Mouse (Mus musculus) forebrain, embryonic 11.5 days (tissue): ENCODE data around the gene Emsy. TPM values are rescaled to one million over a fixed set of nuclear protein-coding genes. Genes with fewer than 3 reads are reported as not detected.

Source experiments
- ATAC-seq: fragments of 200-750 bp; cut with Nextera tagmentation; replicated peaks from 2 replicates; pipeline ENCODE4 v1.8.0; 2017; ENCODE audit warnings: moderate TSS enrichment; ENCODE audit not compliant: low FRiP score
- DNase-seq: peaks from one replicate; pipeline ENCODE4 v3.0.0-alpha.2; 2017; ENCODE audit warnings: low spot score
- H3K27ac ChIP-seq: fragments of 300-500 bp; sonication (generic); 2 replicates; pipeline ENCODE4 v1.5.1; 2014; ENCODE audit warnings: low read depth, low read length
- H3K27me3 ChIP-seq: fragments of 300-500 bp; sonication (generic); 2 replicates; pipeline ENCODE4 v1.6.1; 2014; ENCODE audit warnings: mild to moderate bottlenecking, low read length, mixed read lengths; ENCODE audit not compliant: control insufficient read depth, insufficient read depth
- H3K36me3 ChIP-seq: fragments of 300-500 bp; sonication (generic); 2 replicates; pipeline ENCODE4 v1.6.1; 2014; ENCODE audit warnings: mild to moderate bottlenecking, low read length, moderate library complexity, mixed read lengths; ENCODE audit not compliant: control insufficient read depth, insufficient read depth
- H3K4me1 ChIP-seq: fragments of 300-500 bp; sonication (generic); replicated peaks from 2 replicates; pipeline ENCODE4 v1.6.1; 2014; ENCODE audit warnings: low read length, mixed read lengths; ENCODE audit not compliant: control insufficient read depth, insufficient read depth
- H3K4me2 ChIP-seq: fragments of 300-500 bp; sonication (generic); 2 replicates; pipeline ENCODE4 v1.6.1; 2014; ENCODE audit warnings: low read depth, mild to moderate bottlenecking, low read length, moderate library complexity, mixed read lengths; ENCODE audit not compliant: severe bottlenecking
- H3K4me3 ChIP-seq: fragments of 300-500 bp; sonication (generic); 2 replicates; pipeline ENCODE4 v1.5.1; 2014; ENCODE audit warnings: low read depth, low read length
- H3K9ac ChIP-seq: fragments of 300-500 bp; sonication (generic); 2 replicates; pipeline ENCODE4 v1.6.1; 2014; ENCODE audit warnings: low read length
- H3K9me3 ChIP-seq: fragments of 300-500 bp; sonication (generic); 2 replicates; pipeline ENCODE4 v1.6.1; 2016; ENCODE audit warnings: low read length, mixed read lengths; ENCODE audit not compliant: control insufficient read depth
- WGBS: fragments of 180-500 bp; shearing (Covaris S2); extraction: QIAGEN DNeasy Blood & Tissue Kit; methylation state at CpG from one replicate; pipeline ENCODE4 v1.1.7; 2014; 5-methylcytosine and 5-hydroxymethylcytosine counted together
- polyA plus RNA-seq: library from polyadenylated mRNA; unstranded; fragments of >200 nt; fragmentation: Nextera tagmentation; extraction: Ambion mirVana; gene quantifications from 2 replicates; pipeline ENCODE4 v1.2.1, GENCODE M21; 2014

The Emsy gene
- polyA plus RNA-seq, 1 experiment from 2014 or later, result 67.5 TPM

- WGBS, result 82% methylated on average over 4 of the region's 4 CpGs
- DNase-seq, result no peak
- Histone ChIP-seq H3K36me3 (no peaks in the 10 kb centered on the region), H3K27me3 (no peaks in the 10 kb centered on the region), H3K27ac (no peak overlapping the region), H3K4me3 (no peak overlapping the region), H3K9ac (no peak overlapping the region), H3K4me2 (no peak overlapping the region), H3K4me1 (no peaks in the 10 kb centered on the region), H3K9me3 (no peaks in the 10 kb centered on the region)
- ATAC-seq, result no peak
These were observed 17.8 kb upstream of the Emsy start for GRCm38 (mm10) chr7:98674344-98674743.

GRCm38 (mm10) chr7:98672241-98672955 is 15.8 kb upstream of the Emsy start:
- Histone ChIP-seq H3K36me3 (no peaks in the 10 kb centered on the region), H3K4me1 (no peaks in the 10 kb centered on the region), H3K4me2 (no peak overlapping the region), H3K9me3 (no peaks in the 10 kb centered on the region), H3K9ac (no peak overlapping the region), H3K4me3 (no peak overlapping the region), H3K27me3 (no peaks in the 10 kb centered on the region), H3K27ac (no peak overlapping the region)
- 70% methylated on average over 11 of the region's 11 CpGs for WGBS
- no peak for ATAC-seq
- DNase-seq, result no peak

GRCm38 (mm10) chr7:98671416-98671815 is 14.8 kb upstream of the Emsy start:
- H3K4me1 ChIP-seq, result no peaks in the 10 kb centered on the region
- H3K27me3 ChIP-seq, result no peaks in the 10 kb centered on the region
- H3K9ac ChIP-seq, result no peak overlapping the region
- no peak overlapping the region for H3K27ac ChIP-seq
- H3K4me2 ChIP-seq, result no peak overlapping the region
- ATAC-seq (no peak), DNase-seq (no peak)
- H3K36me3 ChIP-seq, result no peaks in the 10 kb centered on the region
- H3K4me3 ChIP-seq, result no peak overlapping the region
- 78% methylated on average over 9 of the region's 9 CpGs for WGBS
- H3K9me3 ChIP-seq, result no peaks in the 10 kb centered on the region

- H3K36me3 ChIP-seq, result no peaks in the 10 kb centered on the region
- DNase-seq (no peak), ATAC-seq (no peak)
- no peaks in the 10 kb centered on the region for H3K27me3 ChIP-seq
- no peak overlapping the region for H3K4me2 ChIP-seq
- H3K9me3 ChIP-seq, result no peaks in the 10 kb centered on the region
- WGBS, result 94% methylated on average over 4 of the region's 4 CpGs
- H3K27ac ChIP-seq, result no peak overlapping the region
- no peak overlapping the region for H3K4me3 ChIP-seq
- H3K9ac ChIP-seq, result no peak overlapping the region
- no peaks in the 10 kb centered on the region for H3K4me1 ChIP-seq
These were observed 14.2 kb upstream of the Emsy start for GRCm38 (mm10) chr7:98670831-98671230.

GRCm38 (mm10) chr7:98667956-98668746 is 11.6 kb upstream of the Emsy start:
- Histone ChIP-seq H3K4me2 (no peak overlapping the region), H3K9ac (no peak overlapping the region), H3K27ac (no peak overlapping the region), H3K4me3 (no peak overlapping the region), H3K9me3 (no peaks in the 10 kb centered on the region), H3K4me1 (no peaks in the 10 kb centered on the region), H3K27me3 (no peaks in the 10 kb centered on the region), H3K36me3 (no peaks in the 10 kb centered on the region)
- ATAC-seq (no peak), DNase-seq (no peak)
- 68% methylated on average over 6 of the region's 6 CpGs for WGBS

DNA sequence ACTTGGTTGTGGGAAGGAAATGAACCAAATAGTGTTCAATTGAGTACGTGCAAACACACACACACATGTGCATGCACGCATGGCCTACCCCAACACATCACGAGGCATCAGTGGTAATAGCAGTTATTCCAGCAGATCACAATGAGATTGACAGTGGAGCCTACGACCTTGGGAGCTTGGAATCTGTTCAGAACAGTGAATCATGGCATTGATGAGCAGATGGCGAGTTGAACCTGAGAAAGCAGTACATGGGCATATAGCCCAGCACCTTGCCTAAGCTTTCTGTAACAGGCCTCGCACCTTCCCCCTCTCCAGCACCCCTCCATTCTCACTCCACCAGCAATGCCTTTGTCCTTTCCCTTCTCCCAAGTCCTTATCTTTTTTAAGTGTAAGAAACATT is 9.1 kb upstream of the Emsy start:
- Histone ChIP-seq H3K4me3 (no peak overlapping the region), H3K36me3 (no peaks in the 10 kb centered on the region), H3K4me2 (no peak overlapping the region), H3K9ac (no peak overlapping the region), H3K27ac (no peak overlapping the region), H3K4me1 (no peaks in the 10 kb centered on the region), H3K9me3 (no peaks in the 10 kb centered on the region), H3K27me3 (no peaks in the 10 kb centered on the region)
- ATAC-seq (no peak), DNase-seq (no peak)
- WGBS, result 85% methylated on average over 6 of the region's 6 CpGs

DNA sequence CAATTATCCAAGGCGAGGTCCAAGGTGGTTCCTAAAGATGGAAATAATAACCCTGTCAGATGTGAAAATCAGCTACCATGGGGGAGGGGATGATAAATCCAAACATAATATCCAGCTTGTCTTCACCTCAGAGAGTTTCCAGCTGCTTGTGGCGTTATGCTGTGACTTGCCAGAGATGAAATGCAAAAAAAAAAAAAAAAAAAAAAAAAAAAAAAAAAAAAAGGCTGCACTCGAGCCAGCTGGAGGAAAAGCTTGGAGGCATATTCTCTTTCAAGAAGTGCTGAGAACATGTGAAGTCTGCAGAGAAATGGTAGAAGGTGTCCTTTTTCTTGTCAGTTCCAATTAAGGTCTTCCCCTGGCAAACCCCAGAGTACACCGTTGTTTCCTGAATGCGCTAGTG is 8.6 kb upstream of the Emsy start:
- H3K27ac ChIP-seq, result no peak overlapping the region
- no peak overlapping the region for H3K4me2 ChIP-seq
- ATAC-seq, result no peak
- H3K9ac ChIP-seq, result no peak overlapping the region
- no peak overlapping the region for H3K4me3 ChIP-seq
- H3K36me3 ChIP-seq, result no peaks in the 10 kb centered on the region
- H3K27me3 ChIP-seq, result no peaks in the 10 kb centered on the region
- H3K9me3 ChIP-seq, result no peaks in the 10 kb centered on the region
- no peaks in the 10 kb centered on the region for H3K4me1 ChIP-seq
- 67% methylated on average over 5 of the region's 5 CpGs for WGBS
- no peak for DNase-seq

DNA sequence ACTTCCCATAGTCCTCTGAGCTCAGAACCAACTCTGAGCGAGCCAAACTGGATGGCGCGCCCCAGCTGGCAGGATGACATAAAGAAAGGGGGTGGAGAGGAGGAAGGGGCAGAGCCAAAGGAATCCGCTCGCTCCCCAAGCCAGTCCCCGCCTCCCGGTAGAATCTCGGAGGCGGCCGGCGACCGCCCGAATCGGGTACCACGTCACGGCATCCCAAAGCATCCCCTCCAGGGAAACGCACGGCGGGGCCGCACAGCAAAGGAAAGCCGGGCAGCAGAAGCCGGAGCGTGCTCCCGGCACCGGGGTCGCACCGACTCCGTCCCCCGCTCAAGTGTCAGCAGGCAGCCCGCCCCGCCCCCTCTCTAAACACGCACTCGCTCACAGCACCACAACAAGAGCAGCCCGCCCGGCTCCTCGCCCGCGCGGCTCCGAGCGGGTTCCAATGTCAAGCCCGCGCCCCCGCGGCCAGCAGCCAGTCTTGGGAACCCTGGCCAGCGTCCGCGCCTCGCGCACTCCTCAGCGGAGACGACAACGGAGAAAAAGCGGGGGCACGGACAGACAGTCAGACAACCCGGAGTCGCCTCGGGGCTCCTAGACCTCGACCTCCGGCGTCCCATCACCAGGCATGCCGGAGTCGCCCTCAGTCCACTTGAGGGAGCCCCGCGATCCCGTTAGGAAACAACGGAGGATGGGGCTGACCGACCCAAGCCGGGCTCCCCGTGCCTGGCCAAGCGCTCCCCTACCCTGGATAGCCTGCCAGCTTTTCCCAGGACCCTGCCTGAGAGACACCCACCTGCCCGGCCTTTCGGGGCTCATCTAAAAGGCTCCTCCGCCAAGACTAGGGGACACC is 677 bp downstream of the Emsy start:
- Histone ChIP-seq H3K27ac (peak overlapping the region; percentile 91), H3K36me3 (no peaks in the 10 kb centered on the region; the same call in 1 of the 2 replicates), H3K27me3 (no peaks in the 10 kb centered on the region), H3K4me2 (peak overlapping the region; percentile 66), H3K4me3 (peak overlapping the region; percentile 88), H3K9ac (peak overlapping the region; percentile 89), H3K9me3 (no peaks in the 10 kb centered on the region), H3K4me1 (no peaks in the 10 kb centered on the region)
- DNase-seq (peak; percentile 89), ATAC-seq (peak; percentile 79)
- WGBS, result under 1% methylated on average over 66 of the region's 74 CpGs
